Mouse (Mus musculus) liver, embryonic 14.5 days (tissue): ENCODE measurements at regions not wholly inside any gene's neighbourhood (a gene's known extent, or its start where the extent isn't known, plus 50 kb on each side); places are given as distances from the start of the nearest gene placed in this dataset.

Experiments used
- ATAC-seq: fragments of 200-750 bp; cut with Nextera tagmentation; 2 replicates; pipeline ENCODE4 v1.8.0; 2017; ENCODE audit warnings: moderate number of reproducible peaks, mild to moderate bottlenecking, moderate library complexity; ENCODE audit not compliant: insufficient read depth
- DNase-seq, 3 experiments: peaks; one replicate each; pipeline ENCODE4 v3.0.0-alpha.2; 2012 to 2013; ENCODE audit warnings: low read depth in 3 of 3, low spot score in 3 of 3
- H3K27ac ChIP-seq: fragments of 300-500 bp; sonication (generic); 2 replicates; pipeline ENCODE4 v1.5.1; 2014; ENCODE audit warnings: moderate library complexity, mild to moderate bottlenecking, control low read depth, inconsistent platforms
- H3K27me3 ChIP-seq: fragments of 300-500 bp; sonication (generic); 2 replicates; pipeline ENCODE4 v1.6.1; 2014; ENCODE audit warnings: mild to moderate bottlenecking, low read length, moderate library complexity; ENCODE audit not compliant: control insufficient read depth, insufficient read depth
- H3K36me3 ChIP-seq: fragments of 300-500 bp; sonication (generic); replicated peaks from 2 replicates; pipeline ENCODE4 v1.6.1; 2014; ENCODE audit warnings: low read depth; ENCODE audit not compliant: control insufficient read depth, insufficient read depth
- H3K4me1 ChIP-seq, 2 experiments: fragments of 200-500 bp in 1 of 2; fragments of 300-500 bp in 1 of 2; sonication (generic) in 1 of 2; replicated peaks; 2 replicates each; pipeline ENCODE4 v1.6.1; 2012 to 2014; ENCODE audit warnings: antibody characterized with exemption in 1 of 2, inconsistent platforms in 1 of 2, low read length in 1 of 2; ENCODE audit not compliant: control insufficient read depth in 2 of 2, insufficient read depth in 2 of 2
- H3K4me2 ChIP-seq: fragments of 300-500 bp; sonication (generic); 2 replicates; pipeline ENCODE4 v1.6.1; 2014; ENCODE audit warnings: low read depth, mild to moderate bottlenecking, control low read depth, moderate library complexity
- H3K4me3 ChIP-seq, 2 experiments: fragments of 200-500 bp in 1 of 2; fragments of 300-500 bp in 1 of 2; sonication (generic) in 1 of 2; 2 replicates each; pipeline ENCODE4 v1.5.1; 2012 to 2014; ENCODE audit warnings: low read depth in 2 of 2, low read length in 2 of 2, mild to moderate bottlenecking in 2 of 2, control low read depth in 1 of 2, inconsistent platforms in 1 of 2, moderate library complexity in 1 of 2; ENCODE audit not compliant: insufficient read depth in 1 of 2
- H3K9ac ChIP-seq: fragments of 300-500 bp; sonication (generic); replicated peaks from 2 replicates; pipeline ENCODE4 v1.6.1; 2014; ENCODE audit warnings: mild to moderate bottlenecking, control low read depth, moderate library complexity
- H3K9me3 ChIP-seq: fragments of 300-500 bp; sonication (generic); 2 replicates; pipeline ENCODE4 v1.6.1; 2016; ENCODE audit warnings: low read length, mixed read lengths; ENCODE audit not compliant: control insufficient read depth
- CTCF ChIP-seq: IDR thresholded peaks from 2 replicates; pipeline ENCODE4 v1.5.1; 2016; ENCODE audit warnings: antibody characterized with exemption, low read depth, control low read depth
- EP300 ChIP-seq: IDR thresholded peaks from 2 replicates; pipeline ENCODE4 v1.6.1; 2016; ENCODE audit warnings: antibody characterized with exemption, low read depth
- WGBS: fragments of 180-500 bp; shearing (Covaris S2); extraction: QIAGEN DNeasy Blood & Tissue Kit; methylation state at CpG from one replicate; pipeline ENCODE4 v1.1.7; 2014; ENCODE audit not compliant: insufficient replicate concordance; 5-methylcytosine and 5-hydroxymethylcytosine counted together

DNA sequence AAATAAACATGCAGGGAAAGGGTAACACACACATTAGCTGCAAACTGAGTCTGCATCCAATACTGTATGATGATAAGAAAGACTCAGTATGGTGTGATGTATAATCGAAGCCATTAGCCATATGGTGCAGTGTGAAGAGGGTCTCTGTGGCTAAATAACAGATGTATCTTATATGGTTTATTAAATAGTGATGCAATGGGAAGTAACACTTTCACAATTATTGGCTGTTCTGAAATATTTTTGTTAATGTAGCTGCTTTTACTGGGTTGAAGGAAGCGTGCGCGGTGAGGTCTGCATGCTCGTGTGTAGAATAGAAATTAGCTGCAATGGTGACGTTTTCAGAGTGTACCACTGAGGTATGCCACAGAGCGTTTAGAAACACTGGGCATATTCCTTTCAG, 221.7 kb upstream of the Zic1 start:
- Histone ChIP-seq H3K9ac (no peak overlapping the region), H3K4me2 (no peak overlapping the region), H3K9me3 (no peaks in the 10 kb centered on the region), H3K4me1 (no peaks in the 10 kb centered on the region), H3K4me3 (no peak overlapping the region), H3K36me3 (no peaks in the 10 kb centered on the region), H3K27me3 (no peaks in the 10 kb centered on the region), H3K27ac (no peak overlapping the region)
- WGBS, result 70% methylated on average over 7 of the region's 7 CpGs
- DNase-seq (no peak), ATAC-seq (no peak)
- TF ChIP-seq EP300 (no peak), CTCF (no peak)

DNA sequence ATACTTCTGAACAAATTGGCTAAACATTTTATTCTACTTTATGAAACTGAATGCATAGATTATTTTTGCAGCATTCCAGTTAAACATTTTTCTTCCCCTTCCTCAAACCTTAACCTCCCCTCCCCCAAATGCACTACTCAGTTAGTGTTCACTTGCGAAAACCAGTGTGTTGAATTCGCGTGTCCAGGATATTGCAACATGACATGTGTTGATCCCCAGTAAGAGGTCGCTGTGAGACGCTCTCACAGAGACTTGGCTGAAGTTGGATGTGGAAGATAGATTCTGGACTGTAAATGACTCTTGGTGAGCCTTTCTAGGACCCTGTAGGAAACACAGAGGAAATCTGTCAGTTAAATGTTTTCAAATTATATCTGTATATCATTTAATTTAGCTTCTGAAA, 221.0 kb upstream of the Zic1 start:
- H3K4me3 ChIP-seq, result no peak overlapping the region
- no peaks in the 10 kb centered on the region for H3K36me3 ChIP-seq
- no peak overlapping the region for H3K4me2 ChIP-seq
- H3K4me1 ChIP-seq, result no peaks in the 10 kb centered on the region
- no peak overlapping the region for H3K27ac ChIP-seq
- no peaks in the 10 kb centered on the region for H3K9me3 ChIP-seq
- H3K9ac ChIP-seq, result no peak overlapping the region
- TF ChIP-seq EP300 (no peak), CTCF (no peak)
- ATAC-seq (no peak), DNase-seq (no peak)
- no peaks in the 10 kb centered on the region for H3K27me3 ChIP-seq
- whole genome bisulfite sequencing, result 41% methylated on average over 5 of the region's 5 CpGs

- no peak overlapping the region for H3K9ac ChIP-seq
These were observed 208.5 kb upstream of the Zic1 start for GRCm38 (mm10) chr9:91574156-91574555.

DNA sequence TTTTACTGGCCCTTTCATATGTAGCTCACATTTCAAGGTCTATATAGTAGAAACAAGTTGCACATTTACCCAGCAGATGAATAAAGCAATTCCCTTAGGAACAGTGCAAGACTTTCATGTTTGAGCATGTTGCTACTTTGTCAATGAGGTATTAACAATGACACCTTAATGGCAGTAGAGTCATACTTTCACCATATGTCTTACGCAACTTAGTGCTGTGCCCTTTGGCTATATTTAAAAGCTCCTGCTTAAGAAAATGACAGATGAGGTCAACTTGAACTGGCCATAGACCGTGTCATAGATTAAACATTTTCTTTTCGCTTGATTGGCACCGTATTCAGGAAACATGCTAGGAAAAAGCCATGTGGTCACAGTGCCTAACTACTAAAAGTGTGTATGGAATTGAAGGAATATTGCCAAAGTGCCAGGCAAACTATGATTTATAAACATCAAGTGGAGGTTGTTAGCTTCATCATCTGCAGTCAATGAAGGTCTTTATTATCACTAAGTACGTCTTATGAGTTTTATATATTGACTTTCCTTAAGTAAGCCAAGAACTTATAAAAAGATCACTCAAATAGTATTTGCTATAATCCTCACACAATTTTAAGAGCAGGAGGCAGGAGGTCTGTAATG, 200.5 kb upstream of the Zic1 start:
- Histone ChIP-seq H3K27me3 (no peaks in the 10 kb centered on the region), H3K27ac (no peak overlapping the region), H3K4me2 (no peak overlapping the region), H3K4me3 (no peak overlapping the region), H3K9ac (no peak overlapping the region), H3K36me3 (no peaks in the 10 kb centered on the region), H3K4me1 (no peaks in the 10 kb centered on the region), H3K9me3 (no peaks in the 10 kb centered on the region)
- DNase-seq (no peak), ATAC-seq (no peak)
- no peak for TF ChIP-seq CTCF
- TF ChIP-seq EP300, result no peak
- WGBS, result 67% methylated on average over 5 of the region's 5 CpGs

More at GRCm38 (mm10) chr9:91574156-91574555, 208.5 kb upstream of the Zic1 start:
- H3K27me3 ChIP-seq, result no peaks in the 10 kb centered on the region
- ATAC-seq, result no peak
- no peak overlapping the region for H3K4me3 ChIP-seq
- no peak overlapping the region for H3K27ac ChIP-seq
- H3K4me1 ChIP-seq, result no peaks in the 10 kb centered on the region
- no peak overlapping the region for H3K4me2 ChIP-seq
- DNase-seq, result no peak
- no peak for TF ChIP-seq CTCF
- TF ChIP-seq EP300, result no peak
- H3K36me3 ChIP-seq, result no peaks in the 10 kb centered on the region
- H3K9me3 ChIP-seq, result no peaks in the 10 kb centered on the region

DNA sequence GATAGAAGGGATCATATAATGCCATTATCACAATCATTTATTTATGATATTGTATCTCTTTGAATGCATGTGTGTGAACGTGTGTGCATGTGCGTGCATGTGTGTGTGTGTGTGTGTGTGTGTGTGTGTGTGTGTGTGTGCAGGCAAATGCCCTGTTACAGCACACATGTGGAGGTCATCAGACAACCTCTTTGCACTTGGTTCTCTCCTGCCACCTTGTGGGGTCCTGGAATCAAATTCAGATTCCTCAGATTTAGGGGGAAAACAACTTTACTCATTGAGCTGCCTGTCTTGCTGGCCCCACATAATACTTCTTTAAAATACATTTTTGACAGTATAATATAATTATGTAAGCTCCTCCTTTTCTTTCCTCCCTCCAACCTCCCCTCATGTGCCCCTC, 195.7 kb upstream of the Zic1 start:
- DNase-seq, result no peak
- Histone ChIP-seq H3K27ac (no peak overlapping the region), H3K4me2 (no peak overlapping the region), H3K9me3 (no peaks in the 10 kb centered on the region), H3K4me1 (no peaks in the 10 kb centered on the region), H3K36me3 (no peaks in the 10 kb centered on the region), H3K9ac (no peak overlapping the region), H3K4me3 (no peak overlapping the region), H3K27me3 (no peaks in the 10 kb centered on the region)
- WGBS, result 40% methylated on average over 2 of the region's 2 CpGs
- ATAC-seq, result no peak
- TF ChIP-seq EP300, result no peak
- TF ChIP-seq CTCF, result no peak
